Mouse (Mus musculus): ENCODE measurements around the gene AI467606.

AI467606 gene

GRCm38 (mm10) chr7:127088901-127089845 lies 2.0 kb upstream of the AI467606 start:
- in situ Hi-C loops (cut with MboI; ENCODE audit: low pct_unique_long_range_greater_than_20kb in 1 of 2, low sequenced_read_pairs in 2 of 2, unreplicated experiment in 1 of 2): no loop called here

GRCm38 (mm10) chr7:127090154-127091113 lies 725 bp upstream of the AI467606 start:
- in situ Hi-C loops (cut with MboI; ENCODE audit: low pct_unique_long_range_greater_than_20kb in 1 of 2, low sequenced_read_pairs in 2 of 2, unreplicated experiment in 1 of 2): loop anchor here in 1 of 2 experiments (10.0 kb wide), 1 partner anchor 276 kb away; no protein-coding TSS in a partner anchor

GRCm38 (mm10) chr7:127093914-127094313 lies 2.8 kb downstream of the AI467606 start:
- in situ Hi-C loops (cut with MboI; ENCODE audit: low pct_unique_long_range_greater_than_20kb in 1 of 2, low sequenced_read_pairs in 2 of 2, unreplicated experiment in 1 of 2): loop anchor here in 1 of 2 experiments (10.0 kb wide), 1 partner anchor 279 kb away; no protein-coding TSS in a partner anchor

GRCm38 (mm10) chr7:127096456-127096855 lies 5.3 kb downstream of the AI467606 start:
- in situ Hi-C loops (cut with MboI; ENCODE audit: low pct_unique_long_range_greater_than_20kb in 1 of 2, low sequenced_read_pairs in 2 of 2, unreplicated experiment in 1 of 2): loop anchor here in 1 of 2 experiments (10.0 kb wide), 1 partner anchor 282 kb away; no protein-coding TSS in a partner anchor

GRCm38 (mm10) chr7:127098521-127098920 lies 7.4 kb downstream of the AI467606 start:
- in situ Hi-C loops (cut with MboI; ENCODE audit: low pct_unique_long_range_greater_than_20kb in 1 of 2, low sequenced_read_pairs in 2 of 2, unreplicated experiment in 1 of 2): loop anchor here in 1 of 2 experiments (10.0 kb wide), 1 partner anchor 284 kb away; no protein-coding TSS in a partner anchor

GRCm38 (mm10) chr7:127098950-127099349 lies 7.8 kb downstream of the AI467606 start:
- in situ Hi-C loops (cut with MboI; ENCODE audit: low pct_unique_long_range_greater_than_20kb in 1 of 2, low sequenced_read_pairs in 2 of 2, unreplicated experiment in 1 of 2): loop anchor here in 1 of 2 experiments (10.0 kb wide), 1 partner anchor 284 kb away; no protein-coding TSS in a partner anchor

GRCm38 (mm10) chr7:127099528-127099927 lies 8.4 kb downstream of the AI467606 start:
- in situ Hi-C loops (cut with MboI; ENCODE audit: low pct_unique_long_range_greater_than_20kb in 1 of 2, low sequenced_read_pairs in 2 of 2, unreplicated experiment in 1 of 2): loop anchor here in 1 of 2 experiments (10.0 kb wide), 1 partner anchor 285 kb away; no protein-coding TSS in a partner anchor

- in situ Hi-C loops (cut with MboI; ENCODE audit: low pct_unique_long_range_greater_than_20kb in 1 of 2, low sequenced_read_pairs in 2 of 2, unreplicated experiment in 1 of 2): loop anchor here in 1 of 2 experiments (10.0 kb wide), 1 partner anchor 267 kb away; the partner anchor contains the start of gene 4930451I11Rik
These were observed 10.4 kb downstream of the AI467606 start for GRCm38 (mm10) chr7:127101451-127102016.

GRCm38 (mm10) chr7:127102148-127102547 lies 11.0 kb downstream of the AI467606 start:
- in situ Hi-C loops (cut with MboI; ENCODE audit: low pct_unique_long_range_greater_than_20kb in 1 of 2, low sequenced_read_pairs in 2 of 2, unreplicated experiment in 1 of 2): loop anchor here in 1 of 2 experiments (10.0 kb wide), 1 partner anchor 267 kb away; the partner anchor contains the start of gene 4930451I11Rik

- in situ Hi-C loops (cut with MboI; ENCODE audit: low pct_unique_long_range_greater_than_20kb in 1 of 2, low sequenced_read_pairs in 2 of 2, unreplicated experiment in 1 of 2): loop anchor here in 1 of 2 experiments (10.0 kb wide), 1 partner anchor 269 kb away; the partner anchor contains the start of gene 4930451I11Rik
These were observed 12.8 kb downstream of the AI467606 start for GRCm38 (mm10) chr7:127103960-127104359.

GRCm38 (mm10) chr7:127104560-127105332 lies 13.6 kb downstream of the AI467606 start:
- in situ Hi-C loops (cut with MboI; ENCODE audit: low pct_unique_long_range_greater_than_20kb in 1 of 2, low sequenced_read_pairs in 2 of 2, unreplicated experiment in 1 of 2): loop anchor here in 1 of 2 experiments (10.0 kb wide), 1 partner anchor 270 kb away; the partner anchor contains the start of gene 4930451I11Rik

GRCm38 (mm10) chr7:127105551-127105950 lies 14.4 kb downstream of the AI467606 start:
- in situ Hi-C loops (cut with MboI; ENCODE audit: low pct_unique_long_range_greater_than_20kb in 1 of 2, low sequenced_read_pairs in 2 of 2, unreplicated experiment in 1 of 2): loop anchor here in 1 of 2 experiments (10.0 kb wide), 1 partner anchor 271 kb away; the partner anchor contains the start of gene 4930451I11Rik

GRCm38 (mm10) chr7:127110239-127111007 lies 19.3 kb downstream of the AI467606 start:
- in situ Hi-C loops (cut with MboI; ENCODE audit: low pct_unique_long_range_greater_than_20kb in 1 of 2, low sequenced_read_pairs in 2 of 2, unreplicated experiment in 1 of 2): no loop called here

- in situ Hi-C loops (cut with MboI; ENCODE audit: low pct_unique_long_range_greater_than_20kb in 1 of 2, low sequenced_read_pairs in 2 of 2, unreplicated experiment in 1 of 2): no loop called here
These were observed 20.3 kb downstream of the AI467606 start for GRCm38 (mm10) chr7:127111461-127111860.

- in situ Hi-C loops (cut with MboI; ENCODE audit: low pct_unique_long_range_greater_than_20kb in 1 of 2, low sequenced_read_pairs in 2 of 2, unreplicated experiment in 1 of 2): no loop called here
These were observed 21.2 kb downstream of the AI467606 start for GRCm38 (mm10) chr7:127112251-127112841.

Data from mouse embryonic stem cell (cell line).